Mouse (Mus musculus) erythroblast, embryonic 14.5 days (primary cell): Measurements from ENCODE around the gene Pcgf6. TPM values are rescaled to one million over a fixed set of nuclear protein-coding genes. Genes with fewer than 3 reads are reported as not detected.
"Not testable (repeated sequence)": the region's sequence is repeated elsewhere in the genome, so short reads cannot be mapped to it uniquely, and the experiment has no call there.

Experiments used
- H3K27me3 ChIP-seq: 2 replicates; pipeline ENCODE4 v1.6.1; 2012; ENCODE audit warnings: inconsistent platforms; ENCODE audit not compliant: control insufficient read depth
- H3K36me3 ChIP-seq: 2 replicates; pipeline ENCODE4 v1.6.1; 2012; ENCODE audit warnings: mild to moderate bottlenecking, inconsistent platforms; ENCODE audit not compliant: control insufficient read depth
- H3K4me1 ChIP-seq: 2 replicates; pipeline ENCODE4 v1.6.1; 2012; ENCODE audit warnings: inconsistent platforms; ENCODE audit not compliant: control insufficient read depth
- H3K4me3 ChIP-seq: replicated peaks from 2 replicates; pipeline ENCODE3; 2012; ENCODE audit warnings: moderate library complexity, mild to moderate bottlenecking, inconsistent platforms
- H3K9me3 ChIP-seq: 2 replicates; pipeline ENCODE4 v1.6.1; 2012; ENCODE audit warnings: low read length, inconsistent platforms, mixed read lengths; ENCODE audit not compliant: control insufficient read depth
- GATA1 ChIP-seq: IDR thresholded peaks from 2 replicates; pipeline ENCODE4 v1.6.1; 2012; ENCODE audit warnings: low read length, inconsistent platforms, mixed read lengths
- TAL1 ChIP-seq: IDR thresholded peaks from 3 replicates; pipeline ENCODE4 v1.6.1; 2012; ENCODE audit warnings: low read length, inconsistent platforms, mixed read lengths
- polyA plus RNA-seq: library from polyadenylated mRNA; stranded (reverse); fragments of >175 nt; gene quantifications from 2 replicates; pipeline ENCODE4 v1.2.3, GENCODE M21; 2012

Gene Pcgf6
- polyA plus RNA-seq, 1 experiment, result 0.46 TPM

DNA sequence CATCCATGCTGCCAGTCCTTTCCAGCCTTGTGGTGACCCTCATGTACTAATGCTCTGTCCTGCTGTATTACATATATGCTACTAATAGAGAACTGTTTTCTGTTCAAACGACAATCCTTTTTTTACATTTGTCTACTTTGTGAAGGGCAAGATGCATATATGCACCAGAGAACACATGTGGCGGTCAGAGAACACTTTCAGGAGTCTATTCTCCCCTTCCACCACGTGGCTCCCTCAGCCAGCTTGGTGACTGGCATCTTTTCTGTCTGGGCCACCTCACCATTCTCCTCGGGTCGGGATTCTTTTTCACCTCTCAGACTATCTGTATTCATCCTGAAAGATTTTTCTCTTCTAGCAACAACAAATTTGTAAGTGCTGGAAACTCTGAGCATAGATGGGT lies 44.8 kb downstream of the Pcgf6 start:
- Histone ChIP-seq H3K9me3 (no peaks in the 10 kb centered on the region; the same call in 1 of the 2 replicates), H3K27me3 (peaks cover 18% of the 10 kb centered on the region), H3K4me1 (no peaks in the 10 kb centered on the region; the same call in 1 of the 2 replicates), H3K4me3 (no peak overlapping the region), H3K36me3 (no peaks in the 10 kb centered on the region)
- TF ChIP-seq TAL1, result no peak
- TF ChIP-seq GATA1, result no peak

DNA sequence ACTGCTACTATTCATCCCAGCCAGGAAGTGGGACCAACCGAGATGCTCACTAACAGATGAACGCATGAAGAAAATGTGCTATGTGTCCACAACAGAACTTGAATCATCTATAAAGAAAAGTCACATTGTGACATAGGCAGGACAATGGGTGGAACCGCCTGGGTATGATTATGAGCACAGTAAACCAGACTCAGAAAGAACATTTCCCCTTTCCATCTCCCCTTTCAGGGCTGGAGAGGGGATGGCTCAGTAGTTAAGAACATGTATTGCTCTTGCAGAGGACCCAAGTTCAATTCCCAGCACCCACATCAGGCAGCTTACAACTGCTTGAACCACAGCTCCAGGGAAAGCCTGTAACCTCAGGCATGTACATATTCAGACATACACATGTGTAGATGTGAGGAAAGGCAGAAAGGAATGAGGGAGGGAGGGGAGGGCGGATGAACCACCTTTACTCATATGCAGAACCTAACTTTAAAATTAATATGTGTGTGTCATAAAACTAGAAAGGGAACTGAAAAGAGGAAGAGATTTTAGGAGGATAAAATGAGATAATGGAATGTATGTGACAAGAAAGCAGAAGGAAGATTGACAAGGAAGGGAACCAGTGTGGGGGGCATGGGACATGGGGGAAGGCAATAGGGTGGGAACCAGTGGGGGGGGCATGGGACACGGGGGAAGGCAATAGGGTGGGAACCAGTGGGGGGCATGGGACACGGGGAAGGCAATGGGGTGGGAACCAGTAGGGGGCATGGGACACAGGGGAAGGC lies 46.8 kb downstream of the Pcgf6 start:
- Histone ChIP-seq H3K4me3 (no peak overlapping the region), H3K27me3 (peaks cover 8% of the 10 kb centered on the region)
- TF ChIP-seq TAL1 (no peak), GATA1 (no peak)

DNA sequence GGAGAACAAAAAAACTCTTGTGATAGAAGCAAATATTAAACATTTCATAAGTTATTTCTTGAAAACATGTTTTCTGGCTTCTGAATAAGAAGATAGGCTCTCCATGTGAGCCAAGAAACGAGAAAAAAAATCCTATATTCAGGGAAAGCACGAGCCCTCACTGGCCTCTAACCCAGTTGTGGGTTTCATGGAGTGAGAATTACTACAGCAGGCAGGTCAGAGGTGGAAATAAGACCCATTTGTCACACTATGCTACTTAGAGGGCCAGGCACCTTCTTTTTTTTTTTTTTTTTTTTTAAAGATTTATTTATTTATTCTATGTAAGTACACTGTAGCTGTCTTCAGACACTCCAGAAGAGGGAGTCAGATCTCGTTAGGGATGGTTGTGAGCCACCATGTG lies 50.3 kb downstream of the Pcgf6 start:
- not testable (repeated sequence) for H3K36me3 ChIP-seq, H3K27me3 ChIP-seq, H3K4me3 ChIP-seq, H3K9me3 ChIP-seq
- H3K4me1 ChIP-seq, result peaks cover 20% of the 10 kb centered on the region

More for the DNA sequence above, 46.8 kb downstream of the Pcgf6 start:
- Histone ChIP-seq H3K4me1 (peaks cover 10% of the 10 kb centered on the region), H3K9me3 (no peaks in the 10 kb centered on the region; the same call in 1 of the 2 replicates), H3K36me3 (no peaks in the 10 kb centered on the region)

DNA sequence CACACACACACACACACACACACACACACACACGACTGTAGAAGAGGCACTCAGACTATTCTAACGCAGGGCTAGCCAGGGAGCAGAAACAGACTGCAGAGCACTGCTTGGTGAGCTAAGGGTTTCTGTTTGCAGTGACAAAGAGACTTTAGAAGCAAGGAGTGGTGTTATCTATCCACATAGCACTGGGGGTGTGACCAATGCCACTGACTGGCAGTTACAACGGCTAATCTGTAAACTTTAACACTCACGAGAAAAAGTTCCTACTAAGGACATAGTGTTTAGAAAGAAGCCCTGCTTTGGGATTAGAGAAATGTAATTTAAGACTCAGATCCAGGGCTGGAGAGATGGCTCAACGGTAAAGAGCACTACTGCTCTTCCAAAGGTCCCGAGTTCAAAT lies 51.0 kb downstream of the Pcgf6 start:
- Histone ChIP-seq H3K4me1 (peaks cover 20% of the 10 kb centered on the region), H3K4me3 (peak overlapping the region; percentile 36), H3K27me3 (peaks cover 2% of the 10 kb centered on the region; the same call in 1 of the 2 replicates), H3K36me3 (no peaks in the 10 kb centered on the region), H3K9me3 (no peaks in the 10 kb centered on the region)
- TF ChIP-seq GATA1, result 0 out of 2 replicates have a peak, but pooled peaks have one; percentile 20
- TF ChIP-seq TAL1, result no peak

DNA sequence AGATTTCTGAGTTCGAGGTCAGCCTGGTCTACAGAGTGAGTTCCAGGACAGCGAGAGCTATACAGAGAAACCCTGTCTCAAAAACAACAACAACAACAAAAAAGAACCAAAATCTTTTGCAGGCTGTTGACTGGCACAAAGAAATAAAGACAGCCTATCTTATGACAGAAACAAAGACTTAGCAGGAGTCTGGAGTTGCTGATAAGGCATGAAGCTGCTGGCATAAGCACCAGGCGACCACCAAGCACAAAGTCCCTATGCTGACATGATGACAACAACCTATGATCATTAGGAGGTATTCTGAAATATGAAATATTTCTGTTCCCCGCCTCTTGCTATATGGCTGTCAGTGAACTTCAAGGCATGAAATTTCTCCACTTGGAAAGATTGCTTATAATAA lies 51.8 kb downstream of the Pcgf6 start:
- Histone ChIP-seq H3K36me3 (no peaks in the 10 kb centered on the region), H3K9me3 (no peaks in the 10 kb centered on the region), H3K4me3 (no peak overlapping the region), H3K4me1 (peaks cover 20% of the 10 kb centered on the region), H3K27me3 (no peaks in the 10 kb centered on the region)
- no peak for TF ChIP-seq TAL1
- no peak for TF ChIP-seq GATA1

DNA sequence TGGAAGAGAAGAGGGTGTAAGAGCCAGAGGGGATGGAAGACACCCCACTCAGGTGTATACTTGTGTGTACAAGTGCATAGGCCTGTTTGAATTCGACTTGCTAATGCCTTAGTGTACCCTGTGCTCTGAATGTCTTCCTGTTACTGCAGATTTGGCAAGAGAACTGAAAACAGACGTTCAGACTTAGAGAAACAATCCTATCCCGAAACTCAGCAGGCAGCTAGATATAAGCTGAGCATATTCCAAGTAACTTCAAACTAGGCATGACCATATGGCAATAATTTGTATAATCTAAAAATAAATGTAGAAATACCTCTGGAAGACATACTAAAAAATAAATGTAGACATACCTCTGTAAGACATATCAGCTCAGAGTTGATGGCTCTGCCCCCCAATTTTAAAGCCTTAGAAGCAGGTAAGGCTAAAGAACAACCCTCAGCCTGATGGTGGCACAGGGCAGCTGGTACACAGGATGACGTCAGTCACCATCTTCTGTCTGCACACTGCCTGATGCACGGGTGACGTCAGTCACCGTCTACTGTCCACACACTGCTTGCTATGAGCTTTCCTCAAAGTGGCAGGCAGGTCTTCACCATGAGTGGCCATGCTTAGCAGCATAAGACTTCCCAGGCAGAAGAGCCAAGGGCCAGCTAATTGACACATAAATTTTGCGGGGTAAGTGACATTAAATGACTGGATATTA lies 52.4 kb downstream of the Pcgf6 start:
- TF ChIP-seq GATA1, result no peak
- TF ChIP-seq TAL1, result no peak
- Histone ChIP-seq H3K27me3 (no peaks in the 10 kb centered on the region), H3K36me3 (no peaks in the 10 kb centered on the region), H3K9me3 (no peaks in the 10 kb centered on the region), H3K4me3 (no peak overlapping the region), H3K4me1 (peaks cover 20% of the 10 kb centered on the region)

DNA sequence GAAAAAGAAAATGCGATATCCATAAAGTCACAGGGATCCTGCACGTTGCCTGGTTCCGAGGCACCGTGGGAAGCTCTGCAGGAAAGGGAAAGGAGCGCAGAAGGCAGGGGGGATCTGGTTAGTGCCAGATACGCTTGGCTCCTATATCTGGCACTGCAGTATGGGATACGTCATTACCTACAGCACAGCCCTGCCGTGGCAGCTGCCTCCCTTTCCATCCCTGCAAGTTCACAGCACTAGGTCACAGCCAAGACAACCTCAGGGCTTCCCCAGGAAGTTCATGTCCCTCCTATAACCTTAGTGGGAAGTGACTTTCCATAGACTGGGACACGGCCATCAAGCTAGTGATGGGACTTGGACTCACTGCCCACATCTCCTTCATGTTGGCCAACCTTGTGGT lies 54.6 kb downstream of the Pcgf6 start:
- Histone ChIP-seq H3K36me3 (no peaks in the 10 kb centered on the region), H3K9me3 (no peaks in the 10 kb centered on the region), H3K4me1 (peaks cover 22% of the 10 kb centered on the region), H3K27me3 (no peaks in the 10 kb centered on the region), H3K4me3 (no peak overlapping the region)
- TF ChIP-seq TAL1 (no peak), GATA1 (no peak)

DNA sequence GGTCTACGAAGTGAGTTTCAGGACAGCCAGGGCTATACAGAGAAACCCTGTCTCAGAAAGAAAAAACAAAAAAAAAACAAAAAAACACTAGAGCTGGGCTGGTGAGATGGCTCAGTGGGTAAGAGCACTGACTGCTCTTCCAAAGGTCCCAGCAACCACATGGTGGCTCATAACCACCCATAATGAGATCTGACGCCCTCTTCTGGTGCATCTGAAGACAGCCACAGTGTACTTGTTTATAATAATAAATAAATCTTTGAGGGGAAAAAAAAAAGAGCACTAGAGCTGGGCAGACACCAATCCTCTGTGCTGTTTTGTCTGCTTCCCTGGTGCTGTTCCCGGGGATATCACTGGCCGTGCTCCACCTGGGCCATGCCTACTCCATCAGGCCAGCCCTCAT lies 58.4 kb downstream of the Pcgf6 start:
- H3K36me3 ChIP-seq, H3K9me3 ChIP-seq, H3K4me3 ChIP-seq, H3K27me3 ChIP-seq: not testable (repeated sequence)
- peaks cover 39% of the 10 kb centered on the region for H3K4me1 ChIP-seq

DNA sequence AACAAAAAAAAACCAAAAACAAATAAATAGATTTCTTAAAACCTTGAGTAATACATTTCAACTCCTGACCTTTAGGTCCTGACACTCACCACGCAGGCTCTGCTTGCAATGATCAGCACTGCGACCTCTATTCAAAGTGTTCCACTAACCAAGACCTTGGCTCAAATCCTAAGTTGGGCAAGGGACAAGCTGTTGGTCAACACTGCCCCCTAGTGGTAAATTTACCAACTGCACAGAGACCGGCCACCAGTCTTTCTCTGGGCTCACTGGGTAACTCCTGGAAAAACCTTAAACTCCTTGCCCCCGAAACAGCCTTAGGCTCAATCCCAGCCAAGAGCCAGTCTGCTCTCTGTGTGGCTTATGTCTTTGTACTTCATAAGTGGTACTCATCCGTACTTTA lies 59.6 kb downstream of the Pcgf6 start:
- Histone ChIP-seq H3K4me3 (no peak overlapping the region), H3K9me3 (no peaks in the 10 kb centered on the region), H3K27me3 (no peaks in the 10 kb centered on the region), H3K36me3 (no peaks in the 10 kb centered on the region; the same call in 1 of the 2 replicates), H3K4me1 (peaks cover 43% of the 10 kb centered on the region)
- no peak for TF ChIP-seq GATA1
- TF ChIP-seq TAL1, result no peak

DNA sequence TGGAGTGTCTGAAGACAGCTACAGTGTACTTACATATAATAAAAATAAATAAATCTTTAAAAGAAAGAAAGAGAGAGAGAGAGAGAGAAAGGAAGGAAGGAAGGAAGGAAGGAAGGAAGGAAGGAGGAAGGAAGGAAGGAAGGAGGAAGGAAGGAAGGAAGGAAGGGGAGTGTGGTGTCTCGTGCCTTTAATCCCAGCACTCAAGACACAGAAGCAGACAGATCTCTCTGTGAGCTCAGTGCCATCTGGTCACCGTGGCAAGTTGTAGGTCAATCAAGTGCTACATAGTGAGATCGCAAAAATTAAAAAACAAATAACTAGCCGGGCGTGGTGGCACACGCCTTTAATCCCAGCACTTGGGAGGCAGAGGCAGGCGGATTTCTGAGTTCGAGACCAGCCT lies 60.1 kb downstream of the Pcgf6 start:
- not testable (repeated sequence) for H3K36me3 ChIP-seq, H3K9me3 ChIP-seq, H3K27me3 ChIP-seq, H3K4me3 ChIP-seq
- peaks cover 48% of the 10 kb centered on the region for H3K4me1 ChIP-seq
